Mouse (Mus musculus): ENCODE measurements around the gene Eif4e3. TPM values are rescaled to one million over a fixed set of nuclear protein-coding genes. Genes with fewer than 3 reads are reported as not detected.

The Eif4e3 gene
- 0.84 and 0.85 TPM in 2 replicates for polyA plus RNA-seq (2012; rRNA removed)

DNA sequence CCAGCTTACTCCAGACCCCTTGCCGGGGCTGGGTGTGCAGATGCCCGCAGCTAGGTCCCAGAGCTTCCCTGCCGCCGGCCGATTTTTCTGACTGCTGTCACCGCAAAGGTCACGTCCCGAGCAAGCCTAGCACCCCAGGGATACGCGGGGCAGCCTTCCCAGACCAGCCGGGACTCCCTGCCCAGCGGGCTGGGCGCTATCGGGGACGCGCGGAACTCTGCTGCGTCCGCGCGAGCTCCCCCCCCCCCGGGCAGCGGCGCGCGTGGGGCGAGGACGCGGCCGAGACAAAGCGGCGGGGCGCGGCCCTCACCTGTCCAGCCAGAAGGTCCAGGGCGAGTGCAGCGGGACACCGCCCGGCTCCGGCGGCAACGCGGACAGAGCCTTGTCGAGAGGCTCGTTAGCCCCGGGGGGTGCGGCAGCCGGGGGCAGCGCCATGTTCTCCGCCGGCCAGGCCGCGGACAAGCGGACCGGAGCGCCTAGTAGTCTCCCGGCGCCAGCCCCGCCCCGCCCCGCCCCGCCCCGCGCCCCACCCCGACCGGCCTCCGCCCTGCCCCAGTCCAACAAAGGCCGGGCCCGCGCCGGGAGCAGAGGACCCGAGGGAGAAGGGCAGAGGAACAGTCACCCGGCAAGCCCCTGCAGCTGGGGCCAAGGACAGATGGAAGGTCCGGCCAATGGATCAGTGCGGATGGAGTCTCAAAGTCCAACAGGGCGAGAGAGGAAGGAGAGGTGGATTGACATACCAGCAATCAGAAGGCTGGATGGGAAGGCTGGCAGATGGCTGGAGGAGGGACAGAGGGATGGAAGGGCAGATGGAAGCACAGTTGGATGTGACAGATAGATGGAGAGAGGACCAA lies at the start of gene Eif4e3, which contains the start of gene Gm20696:
Eif4e3 (minus strand) TSS at position 454 of the 854 bp plus-strand sequence.
Gm20696 (minus strand) TSS at position 480 of the 854 bp plus-strand sequence.

DNA sequence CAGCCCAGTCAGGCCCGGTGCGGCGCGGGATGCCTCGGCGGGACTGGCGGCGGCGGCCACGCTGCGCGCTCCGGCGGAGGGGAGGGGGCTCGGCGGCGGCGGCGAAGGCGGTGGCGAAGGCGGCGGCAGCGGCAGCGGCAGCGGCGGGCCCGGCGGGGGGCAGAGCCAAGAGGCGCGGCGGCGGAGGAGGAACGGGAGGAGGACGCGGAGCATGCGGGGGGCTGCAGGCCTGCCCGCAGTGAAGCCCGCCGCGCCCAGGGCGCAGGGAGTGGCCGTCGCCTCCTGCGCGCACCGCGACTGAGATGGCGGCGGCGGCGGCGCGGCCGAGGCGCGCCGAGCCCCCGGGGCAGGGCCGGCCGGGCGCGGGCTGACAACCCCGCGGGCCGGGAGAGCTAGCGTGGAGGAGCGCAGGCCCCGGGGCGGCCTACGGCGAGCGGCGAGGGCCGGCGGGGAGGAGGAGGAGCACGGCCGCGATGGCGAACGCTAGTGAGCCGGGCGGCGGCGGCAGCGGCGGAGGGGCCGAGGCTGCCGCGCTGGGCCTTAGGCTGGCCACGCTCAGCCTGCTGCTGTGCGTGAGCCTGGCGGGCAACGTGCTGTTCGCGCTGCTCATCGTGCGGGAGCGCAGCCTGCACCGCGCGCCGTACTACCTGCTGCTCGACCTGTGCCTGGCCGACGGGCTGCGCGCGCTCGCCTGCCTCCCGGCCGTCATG lies 25.8 kb upstream of the Eif4e3 start, which contains the start of gene Gpr27:
Gpr27 (plus strand) TSS at position 474 of the 710 bp plus-strand sequence.

Other genes with a start within 250 kb of the Eif4e3 start
- 51.8 and 55.2 TPM in 2 replicates for gene Foxp1, start 144.1 kb downstream of the Eif4e3 start, polyA plus RNA-seq (2012; rRNA removed)
- gene Gm20696, start within 50 bp of the Eif4e3 start, polyA plus RNA-seq (2012; rRNA removed): 0.17 and 0.29 TPM in 2 replicates
- gene Gpr27, start 25.9 kb upstream of the Eif4e3 start, polyA plus RNA-seq (2012; rRNA removed): 2.4 and 5.7 TPM in 2 replicates
- not detected in 2 replicates for gene Prok2, start 59.6 kb upstream of the Eif4e3 start, polyA plus RNA-seq (2012; rRNA removed)